Mouse (Mus musculus) cerebral cortex, adult 2 months (tissue): ENCODE results near the gene Csn1s1.

Experiments
- WGBS: fragments of 180-500 bp; shearing (Covaris S2); methylation state at CpG from one replicate; pipeline ENCODE4 v1.1.7; 2018; 5-methylcytosine and 5-hydroxymethylcytosine counted together

Csn1s1 gene

GRCm38 (mm10) chr5:87665908-87666307, at the start of gene Csn1s1:
Gene Csn1s1 (plus strand): TSS chr5:87666208.

GRCm38 (mm10) chr5:87699530-87699929, 33.5 kb downstream of the Csn1s1 start, which contains the start of gene Csn2:
Gene Csn2 (minus strand): TSS chr5:87699630.
- 66% methylated on average over 3 of the region's 3 CpGs for WGBS

GRCm38 (mm10) chr5:87705891-87706290, 39.9 kb downstream of the Csn1s1 start:
- WGBS: 80% methylated on average over 1 of the region's 1 CpGs
